Mouse (Mus musculus) testis, postnatal 14 days (tissue): ENCODE data around the gene Cnksr2.

Experiments used
- DNase-seq: peaks from one replicate; pipeline ENCODE4 v3.0.0; 2021; ENCODE audit warnings: low spot score

Gene Cnksr2

DNA sequence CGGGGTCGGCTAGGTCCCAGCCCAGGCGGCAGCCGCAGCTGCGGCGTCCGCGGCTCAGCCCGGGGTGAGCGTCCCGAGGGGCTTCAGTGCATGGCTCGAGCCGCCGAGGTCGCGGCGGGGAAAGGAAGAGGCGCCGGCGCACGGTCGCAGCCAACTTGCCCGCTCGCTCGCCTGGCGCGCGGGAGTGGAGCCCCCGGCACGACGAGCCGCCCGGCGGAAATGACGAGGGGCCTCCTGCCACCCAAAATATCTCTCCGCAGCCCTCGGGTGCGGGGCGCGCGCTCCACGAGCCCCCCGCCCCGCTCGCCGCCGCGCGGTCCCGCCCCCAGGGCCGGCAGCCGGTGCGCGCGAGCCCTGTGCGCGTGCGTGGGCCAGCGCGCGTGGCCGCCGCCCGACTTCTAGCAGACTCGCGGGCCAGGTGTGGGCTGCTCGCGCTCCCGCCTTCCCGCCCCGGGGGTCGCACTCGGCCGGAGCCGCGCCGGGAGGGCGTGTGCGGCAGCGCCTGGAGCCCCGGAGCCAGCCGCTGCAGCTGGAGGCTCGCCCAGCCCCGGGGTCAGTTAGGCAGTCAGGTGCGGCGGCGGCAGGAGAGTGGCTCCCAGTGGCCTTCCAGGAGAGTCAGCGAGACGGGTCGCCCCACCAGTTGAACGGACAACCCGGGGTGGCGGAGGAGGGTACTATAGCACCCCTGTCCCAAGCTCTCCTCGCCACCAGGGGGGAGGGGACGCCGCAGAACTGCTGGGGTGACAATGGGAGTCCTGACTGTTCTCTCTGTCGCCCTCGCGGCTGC lies at the start of gene Cnksr2:
Gene Cnksr2 (minus strand): TSS at position 238 of the 787 bp plus-strand sequence.
- DNase-seq: peak; percentile 59

DNA sequence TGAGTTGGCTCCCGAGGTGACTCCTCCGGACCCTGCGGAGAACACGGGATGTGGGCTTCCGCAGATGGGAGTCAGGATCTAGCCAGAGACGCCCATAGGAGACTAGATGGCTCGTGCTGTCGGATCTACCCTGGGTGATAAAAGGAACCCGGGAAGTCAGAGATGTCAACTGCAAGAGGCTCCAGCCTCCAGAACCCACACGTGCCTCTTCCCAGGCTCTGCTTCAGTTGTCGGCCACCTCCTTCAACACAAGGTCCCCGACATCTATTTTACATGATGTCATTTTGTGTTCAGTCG lies 698 bp upstream of the Cnksr2 start:
- no peak for DNase-seq

- peak; percentile 11 for DNase-seq
Measured at GRCm38 (mm10) chrX:158042255-158043056, 638 bp downstream of the Cnksr2 start.

DNA sequence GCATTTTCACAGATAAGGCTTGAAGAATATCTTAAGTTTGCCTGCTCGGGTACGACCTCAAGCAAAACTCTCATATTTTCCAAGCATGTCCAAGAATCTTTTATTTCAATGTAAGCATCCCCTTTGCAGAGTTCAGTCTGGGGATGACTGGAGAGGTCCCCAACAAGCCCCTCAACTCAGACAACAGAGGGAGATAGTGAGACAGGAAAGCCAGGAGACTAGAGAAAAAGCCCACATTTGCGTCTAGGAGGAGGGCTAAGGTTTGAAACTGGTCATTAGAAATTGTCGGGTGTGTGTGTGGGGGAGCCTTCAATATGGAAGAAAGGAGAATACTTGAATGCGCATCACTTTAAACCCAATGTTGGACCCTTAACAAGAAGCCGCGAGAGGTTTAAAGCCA lies 1.4 kb downstream of the Cnksr2 start:
- no peak for DNase-seq

GRCm38 (mm10) chrX:157951698-157952097 lies 91.4 kb downstream of the Cnksr2 start:
- DNase-seq: no peak

DNA sequence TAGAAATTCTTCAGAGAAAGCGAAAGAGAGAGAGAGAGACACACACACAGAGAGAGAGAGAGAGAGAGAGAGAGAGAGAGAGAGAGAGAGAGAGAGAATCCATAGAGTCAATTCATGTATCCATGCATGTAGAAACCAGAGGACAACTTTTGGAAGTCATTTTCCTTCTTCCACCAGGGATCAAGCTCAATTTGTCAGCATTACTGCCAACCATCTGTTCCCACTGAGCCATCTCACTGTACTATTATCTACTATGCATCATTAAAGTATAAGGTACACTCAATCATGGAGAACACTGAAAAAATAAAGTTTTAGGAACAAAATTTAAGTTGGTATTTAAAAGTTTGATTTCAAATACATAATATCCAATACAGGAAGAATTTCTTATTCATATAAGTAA lies 93.8 kb downstream of the Cnksr2 start:
- no peak for DNase-seq

DNA sequence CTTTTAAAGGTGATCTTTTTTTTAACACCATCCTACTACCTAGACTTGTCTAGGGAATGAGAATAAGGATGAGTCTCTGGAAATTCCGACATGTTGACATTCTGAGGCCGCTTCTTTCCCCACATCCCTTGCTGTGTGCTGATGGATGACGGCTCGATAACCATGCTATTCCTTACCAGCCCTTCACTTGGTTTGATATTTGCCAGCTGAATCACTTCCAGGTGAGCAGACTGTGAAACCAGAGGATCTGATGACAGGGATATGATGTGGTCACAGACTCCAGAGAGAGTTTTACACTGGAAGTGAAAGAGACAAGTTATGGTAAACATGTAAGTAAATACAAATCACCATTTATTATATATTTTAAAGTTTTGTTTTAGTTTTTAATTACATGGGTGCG lies 98.0 kb downstream of the Cnksr2 start:
- no peak for DNase-seq

- no peak for DNase-seq
Measured at GRCm38 (mm10) chrX:157936611-157937010, 106.5 kb downstream of the Cnksr2 start.

DNA sequence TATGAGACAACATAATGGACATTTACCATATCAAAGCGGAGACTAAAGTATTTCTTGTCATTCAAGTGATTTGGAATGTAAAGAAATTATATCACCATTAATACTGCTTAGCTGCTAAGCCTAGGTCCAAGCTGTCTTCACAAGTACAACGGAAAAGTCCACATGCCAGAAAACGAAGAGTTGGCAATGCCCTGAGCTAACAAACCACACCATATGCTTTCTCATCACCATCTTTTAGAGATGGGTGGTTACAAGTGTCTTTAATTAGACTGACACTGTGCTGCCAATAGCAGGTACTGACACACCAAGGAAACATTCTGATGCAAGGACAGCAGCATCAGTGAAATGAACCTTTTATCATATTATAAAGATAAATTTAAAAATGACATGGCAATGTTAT lies 123.0 kb downstream of the Cnksr2 start:
- DNase-seq: no peak

GRCm38 (mm10) chrX:157829983-157830382 lies 213.1 kb downstream of the Cnksr2 start:
- DNase-seq: no peak

DNA sequence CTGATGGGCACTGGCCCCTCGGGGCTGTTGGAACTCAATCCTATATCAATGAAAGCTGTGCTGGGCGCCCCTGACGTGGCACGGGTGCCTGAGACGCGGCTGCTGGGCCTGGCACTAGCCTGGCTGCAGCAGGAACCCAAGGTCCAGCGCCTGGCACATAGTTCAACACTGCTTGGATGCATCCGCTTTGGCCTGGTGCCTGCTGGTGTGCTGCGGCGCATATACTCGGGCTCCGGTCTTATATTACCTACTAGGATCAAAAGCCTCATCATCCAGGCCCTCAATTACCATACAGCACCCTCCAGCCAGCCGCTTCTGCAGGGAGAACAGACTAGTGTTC lies 224.2 kb downstream of the Cnksr2 start:
- DNase-seq: peak; percentile 3

DNA sequence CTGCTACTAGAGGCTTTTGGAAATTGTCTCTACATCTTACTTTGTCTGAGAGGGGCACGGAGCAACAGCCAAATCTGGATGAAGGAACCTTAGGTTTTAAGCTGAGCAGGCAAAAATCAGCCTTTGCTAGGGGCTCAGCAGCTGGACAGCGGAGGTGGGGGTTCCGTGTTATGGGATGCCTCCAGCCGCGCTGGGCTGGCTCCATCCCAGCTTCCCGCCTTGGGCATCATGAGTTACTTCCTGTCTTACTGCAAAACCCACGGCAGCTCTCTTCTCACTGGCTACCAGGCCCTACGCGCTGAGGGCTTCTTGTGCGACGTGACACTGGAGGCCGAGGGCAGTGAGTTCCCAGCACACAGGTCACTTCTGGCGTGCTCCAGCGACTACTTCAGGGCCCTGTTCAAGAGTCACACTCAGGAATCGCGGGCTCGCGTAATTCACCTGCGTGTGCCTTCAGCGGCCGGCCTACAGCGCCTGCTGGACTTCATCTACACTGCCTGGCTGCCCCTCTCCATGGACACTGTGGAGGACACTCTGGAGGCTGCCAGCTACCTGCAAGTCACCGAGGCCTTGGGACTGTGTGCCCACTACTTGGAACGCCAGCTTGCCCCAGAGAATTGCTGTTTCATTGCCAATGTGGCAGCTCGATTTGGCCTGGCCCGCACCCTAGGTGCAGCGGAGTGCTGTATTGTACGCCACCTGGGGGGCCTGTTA lies 224.7 kb downstream of the Cnksr2 start, which contains the start of gene Klhl34:
Gene Klhl34 (plus strand): TSS at position 229 of the 714 bp plus-strand sequence.
- DNase-seq: peak; percentile 3

GRCm38 (mm10) chrX:157817571-157818206 lies 225.4 kb downstream of the Cnksr2 start:
- DNase-seq: peak; percentile 6

DNA sequence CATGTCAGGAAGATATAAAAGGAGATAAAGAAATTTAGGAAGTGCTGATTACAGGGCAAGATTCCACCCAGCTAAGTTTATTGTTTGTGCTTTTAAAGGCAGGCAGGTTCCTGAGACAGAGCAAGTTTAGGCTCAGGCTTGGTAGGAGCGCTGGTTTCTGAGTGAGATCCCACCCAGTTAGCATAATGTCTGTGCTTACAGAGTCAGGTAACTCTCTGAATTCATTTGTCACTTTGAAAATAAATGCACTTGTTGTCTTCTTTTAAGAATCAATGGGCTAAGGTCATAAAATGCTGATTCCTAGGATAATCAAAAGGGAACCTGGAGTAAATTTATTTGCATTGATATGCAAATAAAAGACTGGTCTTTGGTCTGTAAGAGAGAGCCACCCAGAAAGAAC lies 233.4 kb downstream of the Cnksr2 start:
- DNase-seq: no peak

GRCm38 (mm10) chrX:157801669-157802068 lies 241.4 kb downstream of the Cnksr2 start:
- DNase-seq: no peak
